Mouse (Mus musculus) gastrocnemius, adult 2 months (tissue): Measurements from ENCODE around the gene Tspan9. TPM values are rescaled to one million over a fixed set of nuclear protein-coding genes. Genes with fewer than 3 reads are reported as not detected.
A peak's percentile ranks its signal among the peaks of the same experiment; 100 is the strongest.

ENCODE experiments used
- DNase-seq: peaks from one replicate; pipeline ENCODE4 v3.0.0; 2022
- H3K27ac ChIP-seq: fragments of 200-600 bp; 2 replicates; pipeline ENCODE4 v1.8.1; 2022; ENCODE audit warnings: mild to moderate bottlenecking
- H3K4me3 ChIP-seq: fragments of 200-600 bp; 2 replicates; pipeline ENCODE4 v1.8.1; 2022; ENCODE audit warnings: mild to moderate bottlenecking, moderate library complexity
- CTCF ChIP-seq: fragments of 200-600 bp; IDR thresholded peaks from 2 replicates; pipeline ENCODE4 v1.8.1; 2022; ENCODE audit warnings: antibody characterized with exemption, mild to moderate bottlenecking, moderate library complexity
- intact Hi-C: fragments of 180-260 bp; cut with DNase I; formaldehyde crosslinking; loops from one replicate; pipeline ENCODE4 v1.15.1; 2025
- total RNA-seq, 2 experiments: library from RNA; stranded (reverse); gene quantifications; 2 replicates each; pipeline ENCODE4 v1.2.3; 2021

Gene Tspan9
- total RNA-seq, 2 experiments from 2014 or later: 21.8 to 41.9 TPM

- peak overlapping the region; percentile 89 for H3K27ac ChIP-seq
- peak; percentile 43; the same call in 1 of the 2 replicates for TF ChIP-seq CTCF
- intact Hi-C loops: no loop called here
- peak overlapping the region; percentile 79 for H3K4me3 ChIP-seq
- DNase-seq: peak; percentile 78
Observed at GRCm38 (mm10) chr6:128034317-128035249, 108.8 kb downstream of the Tspan9 start.

GRCm38 (mm10) chr6:128033868-128034250 lies 109.5 kb downstream of the Tspan9 start:
- H3K27ac ChIP-seq: peak overlapping the region; percentile 89

GRCm38 (mm10) chr6:128033172-128033867 lies 110.1 kb downstream of the Tspan9 start:
- Histone ChIP-seq H3K4me3 (peak overlapping the region; percentile 79), H3K27ac (peak overlapping the region; percentile 89)
- DNase-seq: peak; percentile 72
- TF ChIP-seq CTCF: no peak
- intact Hi-C loops: loop anchor here (2.0 kb wide), 1 partner anchor 113 kb away; no protein-coding TSS in a partner anchor

More at GRCm38 (mm10) chr6:128033868-128034250, 109.5 kb downstream of the Tspan9 start:
- intact Hi-C loops: loop anchor here (2.0 kb wide), 1 partner anchor 113 kb away; no protein-coding TSS in a partner anchor
- peak overlapping the region; percentile 79 for H3K4me3 ChIP-seq
- no peak for DNase-seq
- TF ChIP-seq CTCF: no peak

- Histone ChIP-seq H3K27ac (peak overlapping the region; percentile 31), H3K4me3 (peak overlapping the region; percentile 40)
- TF ChIP-seq CTCF: peak; percentile 94
- intact Hi-C loops: loop anchor here (1.0 to 2.0 kb wide), 2 partner anchors 59 to 114 kb away; no protein-coding TSS in a partner anchor
- DNase-seq: peak; percentile 86
Observed at GRCm38 (mm10) chr6:128032252-128033171, 110.9 kb downstream of the Tspan9 start.

- intact Hi-C loops: no loop called here
- no peak overlapping the region for H3K4me3 ChIP-seq
- no peak overlapping the region for H3K27ac ChIP-seq
- TF ChIP-seq CTCF: no peak
- no peak for DNase-seq
Observed at GRCm38 (mm10) chr6:128031584-128031983, 111.8 kb downstream of the Tspan9 start.

GRCm38 (mm10) chr6:128031096-128031495 lies 112.3 kb downstream of the Tspan9 start:
- intact Hi-C loops: no loop called here
- TF ChIP-seq CTCF: no peak
- DNase-seq: peak; percentile 79

GRCm38 (mm10) chr6:128030475-128030874 lies 112.9 kb downstream of the Tspan9 start:
- no peak for TF ChIP-seq CTCF
- H3K27ac ChIP-seq: peak overlapping the region; percentile 51; the same call in 1 of the 2 replicates
- intact Hi-C loops: no loop called here
- no peak overlapping the region for H3K4me3 ChIP-seq
- DNase-seq: no peak

More at GRCm38 (mm10) chr6:128031096-128031495, 112.3 kb downstream of the Tspan9 start:
- H3K27ac ChIP-seq: 0 out of 2 replicates have a peak overlapping the region, but pooled peaks have one; percentile 20
- no peak overlapping the region for H3K4me3 ChIP-seq

- peak; percentile 77 for DNase-seq
- no peak for TF ChIP-seq CTCF
- intact Hi-C loops: loop anchor here (2.0 to 5.0 kb wide), 2 partner anchors 37 to 59 kb away; no protein-coding TSS in a partner anchor
- H3K27ac ChIP-seq: peak overlapping the region; percentile 51
- H3K4me3 ChIP-seq: no peak overlapping the region
Observed at GRCm38 (mm10) chr6:128029517-128030348, 113.7 kb downstream of the Tspan9 start.

- DNase-seq: peak; percentile 66
- TF ChIP-seq CTCF: peak; percentile 59
- intact Hi-C loops: loop anchor here (2.0 to 5.0 kb wide), 2 partner anchors 36 to 58 kb away; no protein-coding TSS in a partner anchor
- Histone ChIP-seq H3K4me3 (no peak overlapping the region), H3K27ac (no peak overlapping the region)
Observed at GRCm38 (mm10) chr6:128028116-128028940, 115.1 kb downstream of the Tspan9 start.

- intact Hi-C loops: loop anchor here (5.0 kb wide), 1 partner anchor 34 kb away; no protein-coding TSS in a partner anchor
- no peak for DNase-seq
- TF ChIP-seq CTCF: no peak
- no peak overlapping the region for H3K4me3 ChIP-seq
- H3K27ac ChIP-seq: no peak overlapping the region
Observed at GRCm38 (mm10) chr6:128025997-128026396, 117.4 kb downstream of the Tspan9 start.
